Mouse (Mus musculus): ENCODE data around the gene Fam160b1. TPM values are rescaled to one million over a fixed set of nuclear protein-coding genes. Genes with fewer than 3 reads are reported as not detected.

Gene Fam160b1
- polyA plus RNA-seq, 1 experiment from 2014 or later, result 13.5 TPM

DNA sequence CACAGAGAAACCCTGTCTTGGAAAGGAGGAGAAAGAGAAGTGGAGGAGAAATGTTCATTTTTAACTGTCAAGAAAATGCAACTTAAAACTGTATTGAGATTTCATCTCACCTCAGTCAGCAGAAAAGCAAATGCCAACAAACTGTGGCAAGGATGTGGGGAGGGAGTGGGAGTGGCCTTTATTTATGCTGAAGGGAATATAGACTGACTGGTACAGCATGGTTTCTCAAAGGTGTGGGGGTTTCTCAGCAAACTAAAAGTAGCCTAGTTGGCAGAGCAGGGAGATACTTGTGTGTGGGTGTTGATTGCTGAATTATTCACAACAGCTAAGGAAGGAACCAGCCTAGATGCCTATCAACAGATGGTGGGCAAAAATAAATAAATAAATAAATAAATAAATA lies 32.8 kb upstream of the Fam160b1 start:
- Histone ChIP-seq H3K36me3 (no peaks in the 10 kb centered on the region), H3K4me1 (replicated peaks) (no peaks in the 10 kb centered on the region), H3K27ac (no peak overlapping the region), H3K9me3 (peaks cover 3% of the 10 kb centered on the region; the same call in 1 of the 2 replicates), H3K4me3 (no peak overlapping the region), H3K9ac (no peak overlapping the region), H3K27me3 (no peaks in the 10 kb centered on the region), H3K4me2 (no peak overlapping the region)
- no peak for ATAC-seq (ENCODE audit: low FRiP score)

GRCm38 (mm10) chr19:57328269-57328668 lies 32.2 kb upstream of the Fam160b1 start:
- Histone ChIP-seq H3K4me3 (no peak overlapping the region), H3K27me3 (no peaks in the 10 kb centered on the region), H3K4me2 (no peak overlapping the region), H3K9ac (no peak overlapping the region), H3K27ac (no peak overlapping the region), H3K36me3 (no peaks in the 10 kb centered on the region), H3K9me3 (peaks cover 3% of the 10 kb centered on the region; the same call in 1 of the 2 replicates), H3K4me1 (replicated peaks) (no peaks in the 10 kb centered on the region)
- 98% methylated on average over 7 of the region's 7 CpGs for WGBS
- no peak for ATAC-seq (ENCODE audit: low FRiP score)

DNA sequence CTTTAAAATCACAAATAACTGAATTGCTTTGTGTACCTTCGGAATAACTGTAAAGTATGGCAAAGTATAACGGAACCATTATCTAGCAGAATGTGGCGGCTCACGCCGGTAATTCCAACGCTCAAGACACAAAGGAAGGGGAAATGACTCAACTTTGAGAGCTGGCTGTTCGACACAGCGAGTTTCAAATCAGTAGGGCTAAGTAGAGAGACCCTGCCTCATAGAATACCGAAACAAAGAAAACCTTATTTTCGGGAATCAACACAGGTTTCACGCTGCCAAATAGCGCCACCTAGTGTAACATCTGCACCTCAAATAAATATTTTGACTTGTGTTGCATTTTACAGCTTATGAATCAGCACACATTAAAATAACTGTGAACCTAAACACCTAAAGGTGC lies 31.7 kb upstream of the Fam160b1 start:
- no peak overlapping the region for H3K4me2 ChIP-seq
- ATAC-seq (ENCODE audit: low FRiP score), result no peak
- H3K27me3 ChIP-seq, result no peaks in the 10 kb centered on the region
- H3K36me3 ChIP-seq, result no peaks in the 10 kb centered on the region
- H3K9ac ChIP-seq, result no peak overlapping the region
- no peak overlapping the region for H3K4me3 ChIP-seq
- H3K4me1 ChIP-seq (replicated peaks), result no peaks in the 10 kb centered on the region
- H3K9me3 ChIP-seq, result peaks cover 3% of the 10 kb centered on the region; the same call in 1 of the 2 replicates
- no peak overlapping the region for H3K27ac ChIP-seq
- 58% methylated on average over 12 of the region's 12 CpGs for WGBS

GRCm38 (mm10) chr19:57330309-57330708 lies 30.2 kb upstream of the Fam160b1 start:
- no peak for ATAC-seq (ENCODE audit: low FRiP score)
- Histone ChIP-seq H3K36me3 (no peaks in the 10 kb centered on the region), H3K4me2 (no peak overlapping the region), H3K27me3 (no peaks in the 10 kb centered on the region), H3K9ac (no peak overlapping the region), H3K4me1 (replicated peaks) (no peaks in the 10 kb centered on the region), H3K9me3 (peaks cover 3% of the 10 kb centered on the region; the same call in 1 of the 2 replicates), H3K4me3 (no peak overlapping the region), H3K27ac (no peak overlapping the region)
- WGBS, result 82% methylated on average over 11 of the region's 11 CpGs

DNA sequence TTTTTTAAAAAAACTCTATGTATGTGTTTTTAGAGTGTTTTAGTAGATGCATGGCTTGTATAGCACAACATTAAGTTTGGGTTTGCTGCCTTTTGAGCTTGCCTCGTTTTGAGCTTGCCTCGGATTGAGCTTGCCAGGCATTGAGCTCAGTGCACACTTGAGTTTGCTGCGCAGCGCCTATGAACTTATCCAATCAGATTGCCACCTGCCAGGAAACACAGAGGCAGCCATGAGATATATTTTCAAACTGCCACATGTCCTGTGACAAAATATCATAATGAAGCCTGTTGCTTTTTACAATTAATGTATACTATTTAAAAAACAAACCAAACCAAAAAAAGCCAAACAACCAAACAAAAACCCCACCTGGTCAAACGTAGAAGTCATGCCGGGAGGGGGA lies 29.2 kb upstream of the Fam160b1 start:
- no peaks in the 10 kb centered on the region for H3K36me3 ChIP-seq
- no peak overlapping the region for H3K4me2 ChIP-seq
- no peak overlapping the region for H3K4me3 ChIP-seq
- peaks cover 3% of the 10 kb centered on the region; the same call in 1 of the 2 replicates for H3K9me3 ChIP-seq
- ATAC-seq (ENCODE audit: low FRiP score), result no peak
- no peak overlapping the region for H3K9ac ChIP-seq
- H3K4me1 ChIP-seq (replicated peaks), result no peaks in the 10 kb centered on the region
- H3K27ac ChIP-seq, result no peak overlapping the region
- no peaks in the 10 kb centered on the region for H3K27me3 ChIP-seq
- WGBS, result 84% methylated on average over 6 of the region's 6 CpGs

GRCm38 (mm10) chr19:57333356-57333755 lies 27.1 kb upstream of the Fam160b1 start:
- no peaks in the 10 kb centered on the region for H3K27me3 ChIP-seq
- H3K4me2 ChIP-seq, result no peak overlapping the region
- H3K4me1 ChIP-seq (replicated peaks), result no peaks in the 10 kb centered on the region
- ATAC-seq (ENCODE audit: low FRiP score), result no peak
- no peak overlapping the region for H3K9ac ChIP-seq
- H3K4me3 ChIP-seq, result no peak overlapping the region
- H3K9me3 ChIP-seq, result peaks cover 3% of the 10 kb centered on the region; the same call in 1 of the 2 replicates
- no peak overlapping the region for H3K27ac ChIP-seq
- 75% methylated on average over 4 of the region's 4 CpGs for WGBS
- H3K36me3 ChIP-seq, result no peaks in the 10 kb centered on the region

- Histone ChIP-seq H3K27ac (no peak overlapping the region), H3K4me3 (no peak overlapping the region), H3K9ac (no peak overlapping the region), H3K4me2 (no peak overlapping the region), H3K27me3 (no peaks in the 10 kb centered on the region), H3K36me3 (no peaks in the 10 kb centered on the region), H3K4me1 (replicated peaks) (no peaks in the 10 kb centered on the region), H3K9me3 (no peaks in the 10 kb centered on the region)
- 50% methylated on average over 8 of the region's 8 CpGs for WGBS
- ATAC-seq (ENCODE audit: low FRiP score), result no peak
Observed at GRCm38 (mm10) chr19:57335135-57335534, 25.3 kb upstream of the Fam160b1 start.

DNA sequence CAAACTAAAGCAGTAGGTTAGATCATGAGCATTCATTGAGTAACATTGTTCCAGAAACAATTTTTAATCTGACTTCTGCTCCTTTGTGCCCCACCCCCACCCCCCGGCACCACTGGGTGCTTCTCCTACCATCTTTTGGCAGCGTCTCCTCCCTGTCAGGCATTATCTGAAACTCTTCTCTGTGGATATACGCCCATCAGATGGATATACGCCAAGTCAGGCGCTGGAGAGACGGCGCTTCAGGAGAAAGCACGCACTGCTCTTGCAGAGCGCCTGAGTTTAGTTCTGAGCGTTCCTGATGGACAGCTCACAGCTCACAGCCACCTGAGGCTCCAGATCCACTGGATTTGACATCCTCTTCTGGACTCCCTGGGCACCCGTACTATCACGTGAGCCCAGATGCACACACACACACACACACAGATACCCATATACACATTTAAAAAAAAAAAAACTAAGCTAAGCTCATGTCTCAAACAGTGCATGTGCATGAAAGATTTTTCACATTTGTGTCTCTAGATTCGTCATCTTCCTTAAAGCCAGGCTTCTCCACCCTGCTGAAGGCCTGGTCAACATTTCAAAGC lies 21.1 kb upstream of the Fam160b1 start:
- Histone ChIP-seq H3K4me1 (replicated peaks) (no peaks in the 10 kb centered on the region), H3K4me2 (no peak overlapping the region), H3K27me3 (no peaks in the 10 kb centered on the region), H3K9me3 (no peaks in the 10 kb centered on the region), H3K36me3 (no peaks in the 10 kb centered on the region), H3K27ac (no peak overlapping the region), H3K4me3 (no peak overlapping the region), H3K9ac (no peak overlapping the region)
- no peak for ATAC-seq (ENCODE audit: low FRiP score)
- WGBS, result 90% methylated on average over 13 of the region's 13 CpGs

GRCm38 (mm10) chr19:57340900-57341742 lies 19.4 kb upstream of the Fam160b1 start:
- no peak overlapping the region for H3K27ac ChIP-seq
- no peak for ATAC-seq (ENCODE audit: low FRiP score)

GRCm38 (mm10) chr19:57343860-57344259 lies 16.6 kb upstream of the Fam160b1 start:
- Histone ChIP-seq H3K27me3 (no peaks in the 10 kb centered on the region), H3K4me3 (no peak overlapping the region), H3K9ac (no peak overlapping the region), H3K9me3 (no peaks in the 10 kb centered on the region), H3K4me1 (replicated peaks) (no peaks in the 10 kb centered on the region), H3K36me3 (no peaks in the 10 kb centered on the region), H3K27ac (no peak overlapping the region), H3K4me2 (no peak overlapping the region)
- 98% methylated on average over 5 of the region's 5 CpGs for WGBS
- no peak for ATAC-seq (ENCODE audit: low FRiP score)

More at GRCm38 (mm10) chr19:57340900-57341742, 19.4 kb upstream of the Fam160b1 start:
- Histone ChIP-seq H3K4me2 (no peak overlapping the region), H3K4me1 (replicated peaks) (no peaks in the 10 kb centered on the region), H3K4me3 (no peak overlapping the region), H3K27me3 (no peaks in the 10 kb centered on the region), H3K9ac (no peak overlapping the region), H3K9me3 (no peaks in the 10 kb centered on the region), H3K36me3 (no peaks in the 10 kb centered on the region)
- WGBS, result 78% methylated on average over 8 of the region's 8 CpGs

DNA sequence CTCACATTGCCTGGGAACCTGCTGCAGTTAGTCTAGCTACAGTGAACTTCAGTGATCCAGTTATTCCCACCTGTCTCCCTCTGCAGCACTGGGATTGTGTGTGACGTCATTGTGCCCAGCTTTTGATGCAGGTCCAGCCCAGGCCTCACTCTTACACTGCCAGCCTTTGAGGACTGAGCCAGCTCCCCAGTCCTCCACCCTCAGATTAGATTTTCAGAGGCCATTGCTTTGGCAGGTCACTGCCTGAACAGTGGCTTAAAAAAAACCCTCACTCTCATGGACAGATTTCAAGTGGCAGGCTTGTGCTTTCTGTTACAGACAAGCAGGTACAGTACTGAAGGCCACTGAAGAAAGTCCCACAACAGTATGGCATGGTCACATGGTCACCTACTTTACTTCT lies 15.8 kb upstream of the Fam160b1 start:
- no peaks in the 10 kb centered on the region for H3K4me1 ChIP-seq (replicated peaks)
- no peak for ATAC-seq (ENCODE audit: low FRiP score)
- H3K4me3 ChIP-seq, result no peak overlapping the region
- no peaks in the 10 kb centered on the region for H3K9me3 ChIP-seq
- no peak overlapping the region for H3K4me2 ChIP-seq
- H3K9ac ChIP-seq, result no peak overlapping the region
- no peaks in the 10 kb centered on the region for H3K27me3 ChIP-seq
- no peaks in the 10 kb centered on the region for H3K36me3 ChIP-seq
- H3K27ac ChIP-seq, result no peak overlapping the region
- 80% methylated on average over 1 of the region's 1 CpGs for WGBS

GRCm38 (mm10) chr19:57349096-57349495 lies 11.4 kb upstream of the Fam160b1 start:
- Histone ChIP-seq H3K36me3 (no peaks in the 10 kb centered on the region), H3K27me3 (no peaks in the 10 kb centered on the region), H3K9me3 (no peaks in the 10 kb centered on the region), H3K4me3 (no peak overlapping the region), H3K27ac (no peak overlapping the region), H3K4me1 (replicated peaks) (peaks cover 4% of the 10 kb centered on the region; the same call in 1 of the 2 replicates), H3K9ac (no peak overlapping the region), H3K4me2 (no peak overlapping the region)
- no peak for ATAC-seq (ENCODE audit: low FRiP score)
